Mouse (Mus musculus) heart, embryonic 12.5 days (tissue): ENCODE results near the gene Acp5. TPM values are rescaled to one million over a fixed set of nuclear protein-coding genes. Genes with fewer than 3 reads are reported as not detected.

Experiments used
- ATAC-seq: fragments of 200-750 bp; cut with Nextera tagmentation; 2 replicates; pipeline ENCODE4 v1.8.0; 2017; ENCODE audit warnings: moderate TSS enrichment, moderate library complexity; ENCODE audit not compliant: insufficient number of reproducible peaks, low FRiP score
- H3K27ac ChIP-seq: fragments of 300-500 bp; sonication (generic); 2 replicates; pipeline ENCODE4 v1.5.1; 2016; ENCODE audit warnings: mild to moderate bottlenecking, moderate library complexity; ENCODE audit not compliant: poor library complexity, severe bottlenecking
- H3K27me3 ChIP-seq: fragments of 300-500 bp; sonication (generic); replicated peaks from 2 replicates; pipeline ENCODE4 v1.6.1; 2016; ENCODE audit warnings: mild to moderate bottlenecking, moderate library complexity
- H3K36me3 ChIP-seq: fragments of 300-500 bp; sonication (generic); 2 replicates; pipeline ENCODE4 v1.6.1; 2016; ENCODE audit warnings: mild to moderate bottlenecking, moderate library complexity
- H3K4me1 ChIP-seq: fragments of 300-500 bp; sonication (generic); replicated peaks from 2 replicates; pipeline ENCODE4 v1.6.1; 2016; ENCODE audit warnings: mild to moderate bottlenecking
- H3K4me2 ChIP-seq: fragments of 300-500 bp; sonication (generic); 2 replicates; pipeline ENCODE4 v1.6.1; 2016; ENCODE audit warnings: mild to moderate bottlenecking, moderate library complexity
- H3K4me3 ChIP-seq: fragments of 300-500 bp; sonication (generic); 2 replicates; pipeline ENCODE4 v1.5.1; 2016; ENCODE audit warnings: mild to moderate bottlenecking
- H3K9ac ChIP-seq: fragments of 300-500 bp; sonication (generic); 2 replicates; pipeline ENCODE4 v1.6.1; 2016; ENCODE audit warnings: mild to moderate bottlenecking, moderate library complexity
- H3K9me3 ChIP-seq: fragments of 300-500 bp; sonication (generic); replicated peaks from 2 replicates; pipeline ENCODE4 v1.6.1; 2016; ENCODE audit warnings: mild to moderate bottlenecking, moderate library complexity
- WGBS: fragments of 180-500 bp; shearing (Covaris S2); methylation state at CpG from one replicate; pipeline ENCODE4 v1.1.7; 2016; 5-methylcytosine and 5-hydroxymethylcytosine counted together
- polyA plus RNA-seq: library from polyadenylated mRNA; unstranded; fragments of >200 nt; fragmentation: Nextera tagmentation; extraction: Ambion mirVana; gene quantifications from 2 replicates; pipeline ENCODE4 v1.2.1, GENCODE M21; 2016

Gene Acp5
- polyA plus RNA-seq, 1 experiment from 2014 or later = 31.6 TPM

DNA sequence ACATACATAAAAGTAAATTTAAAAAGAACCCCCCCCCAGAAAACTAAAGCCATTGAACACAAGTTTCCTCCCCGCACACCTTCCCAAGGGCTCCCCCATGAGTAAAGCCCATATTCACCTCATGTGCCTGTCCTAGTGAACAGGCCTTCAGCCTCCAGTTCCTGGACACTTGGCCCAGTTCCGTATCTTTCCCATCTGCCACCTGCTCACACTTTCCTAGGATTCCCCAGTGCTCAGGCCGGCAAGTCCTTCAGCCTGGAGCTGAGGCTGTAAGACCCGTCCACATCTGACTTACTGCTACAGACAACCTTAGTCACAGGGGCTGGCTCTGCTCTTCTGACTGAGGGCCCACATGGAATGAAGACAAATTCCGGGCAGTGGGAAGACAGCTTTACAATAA, 4.2 kb upstream of the Acp5 start:
- Histone ChIP-seq H3K4me1 (peaks cover 8% of the 10 kb centered on the region; the same call in 1 of the 2 replicates), H3K9me3 (no peaks in the 10 kb centered on the region), H3K27ac (no peak overlapping the region), H3K36me3 (no peaks in the 10 kb centered on the region), H3K4me3 (no peak overlapping the region), H3K27me3 (no peaks in the 10 kb centered on the region), H3K9ac (no peak overlapping the region), H3K4me2 (no peak overlapping the region)
- WGBS = 86% methylated on average over 5 of the region's 5 CpGs
- no peak for ATAC-seq

DNA sequence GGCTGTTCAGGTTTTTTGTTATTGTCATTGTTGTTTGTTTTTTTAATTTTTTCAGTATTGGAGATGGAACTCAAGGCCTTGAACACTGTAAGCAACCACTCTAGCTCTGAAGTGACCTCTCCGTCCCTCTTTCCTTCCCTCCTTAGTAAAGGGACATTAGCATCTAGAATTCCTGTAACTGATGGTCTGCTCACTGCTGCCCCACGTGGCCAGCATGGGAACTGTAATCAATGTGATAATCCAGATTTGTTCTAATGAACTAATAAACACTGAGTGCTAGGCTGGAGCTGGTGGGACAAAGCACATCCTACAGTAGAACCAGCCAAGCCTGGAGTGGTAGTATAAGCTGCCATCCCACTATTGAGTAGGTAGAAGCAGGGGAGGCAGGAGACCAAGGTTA, 3.0 kb upstream of the Acp5 start:
- 30% methylated on average over 2 of the region's 2 CpGs for WGBS
- H3K9me3 ChIP-seq = no peaks in the 10 kb centered on the region

DNA sequence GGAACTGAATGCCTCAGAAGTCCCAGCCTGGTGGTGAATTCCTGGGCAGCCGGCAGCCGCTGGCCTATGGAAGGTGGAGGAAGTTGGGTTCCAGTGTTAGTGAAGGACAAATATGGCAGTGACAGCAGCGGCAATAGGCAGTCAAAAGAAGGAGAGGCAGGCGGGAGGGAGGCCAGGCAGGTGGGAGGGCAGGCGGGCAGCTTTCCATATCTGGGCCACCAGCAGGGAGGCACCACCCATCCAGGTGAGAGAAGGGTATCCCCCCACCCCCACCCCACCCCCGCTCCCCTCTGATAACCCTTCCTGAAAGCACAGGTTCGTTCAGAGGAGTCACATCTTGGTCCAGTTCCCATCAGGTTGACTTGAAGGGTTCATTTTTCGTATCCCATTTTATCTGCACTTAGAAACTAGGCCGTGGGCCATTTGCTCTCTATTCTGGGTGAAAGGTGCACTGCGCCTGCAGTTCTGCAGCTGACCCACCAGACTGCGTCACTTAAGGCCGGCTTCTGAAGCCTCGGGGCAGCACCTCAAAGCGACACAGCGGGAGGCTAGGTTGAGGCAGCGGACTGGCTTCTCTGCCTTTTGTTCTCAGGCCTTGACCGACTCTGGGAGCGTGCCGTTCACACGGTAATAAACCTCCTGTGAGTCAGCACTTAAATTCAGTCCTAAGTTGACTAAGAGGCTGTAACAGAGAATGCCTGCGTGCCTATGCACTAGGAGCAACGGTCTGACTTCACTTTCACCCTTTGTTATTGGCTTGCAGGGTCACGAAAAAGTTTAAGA, 1.4 kb upstream of the Acp5 start:
- peak; percentile 59; the same call in 1 of the 2 replicates for ATAC-seq
- 15% methylated on average over 22 of the region's 23 CpGs for WGBS

More for the DNA sequence above, 3.0 kb upstream of the Acp5 start:
- no peaks in the 10 kb centered on the region for H3K36me3 ChIP-seq
- peaks cover 8% of the 10 kb centered on the region; the same call in 1 of the 2 replicates for H3K4me1 ChIP-seq
- no peak overlapping the region for H3K27ac ChIP-seq
- H3K9ac ChIP-seq = no peak overlapping the region
- no peak for ATAC-seq
- H3K4me2 ChIP-seq = no peak overlapping the region
- peaks cover under 1% of the 10 kb centered on the region; the same call in 1 of the 2 replicates for H3K27me3 ChIP-seq
- no peak overlapping the region for H3K4me3 ChIP-seq

DNA sequence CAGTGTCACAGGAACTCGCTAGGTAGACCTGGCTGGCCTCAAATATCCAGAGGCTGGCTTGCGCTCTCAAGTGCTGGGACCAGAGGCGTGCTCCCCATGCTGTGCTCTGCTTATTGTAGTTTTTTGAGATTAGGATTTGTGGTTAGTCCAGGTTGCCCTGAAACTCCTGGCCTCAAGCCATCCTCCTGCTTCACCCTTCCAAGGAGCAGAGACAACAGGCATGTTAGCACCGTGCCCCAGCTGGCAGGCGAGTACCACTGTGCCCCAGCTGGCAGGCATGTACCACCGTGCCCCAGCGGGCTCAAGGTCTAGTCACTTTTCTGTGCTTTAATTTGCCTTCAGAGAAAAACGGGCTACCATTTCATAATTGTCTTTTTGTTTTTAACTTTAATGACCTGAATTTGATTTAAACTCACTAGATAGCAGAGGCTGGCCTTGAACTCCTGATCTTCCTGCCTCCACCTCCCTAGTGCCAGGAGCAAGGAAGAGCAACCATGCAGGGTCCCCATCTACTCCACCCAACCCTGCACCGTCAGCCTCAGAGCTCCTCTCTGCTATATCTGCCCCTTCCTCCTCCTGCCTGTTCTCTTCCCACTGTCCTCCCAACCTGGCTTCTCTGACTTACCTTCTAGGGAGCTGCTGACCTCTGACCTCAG, 395 bp downstream of the Acp5 start:
- Histone ChIP-seq H3K4me3 (peak overlapping the region; percentile 32), H3K9ac (peak overlapping the region; percentile 53; the same call in 1 of the 2 replicates), H3K4me1 (peaks cover 19% of the 10 kb centered on the region), H3K27ac (peak overlapping the region; percentile 47), H3K9me3 (no peaks in the 10 kb centered on the region), H3K36me3 (no peaks in the 10 kb centered on the region), H3K4me2 (no peak overlapping the region), H3K27me3 (peaks cover 7% of the 10 kb centered on the region; the same call in 1 of the 2 replicates)
- ATAC-seq = no peak
- 72% methylated on average over 9 of the region's 9 CpGs for WGBS

More for the DNA sequence above, 1.4 kb upstream of the Acp5 start:
- H3K4me3 ChIP-seq = peak overlapping the region; percentile 11; the same call in 1 of the 2 replicates
- no peaks in the 10 kb centered on the region for H3K9me3 ChIP-seq
- H3K9ac ChIP-seq = peak overlapping the region; percentile 49
- no peaks in the 10 kb centered on the region for H3K36me3 ChIP-seq
- H3K27me3 ChIP-seq = peaks cover 4% of the 10 kb centered on the region; the same call in 1 of the 2 replicates
- peak overlapping the region; percentile 55 for H3K27ac ChIP-seq
- H3K4me2 ChIP-seq = peak overlapping the region; percentile 44
- H3K4me1 ChIP-seq = peaks cover 9% of the 10 kb centered on the region

DNA sequence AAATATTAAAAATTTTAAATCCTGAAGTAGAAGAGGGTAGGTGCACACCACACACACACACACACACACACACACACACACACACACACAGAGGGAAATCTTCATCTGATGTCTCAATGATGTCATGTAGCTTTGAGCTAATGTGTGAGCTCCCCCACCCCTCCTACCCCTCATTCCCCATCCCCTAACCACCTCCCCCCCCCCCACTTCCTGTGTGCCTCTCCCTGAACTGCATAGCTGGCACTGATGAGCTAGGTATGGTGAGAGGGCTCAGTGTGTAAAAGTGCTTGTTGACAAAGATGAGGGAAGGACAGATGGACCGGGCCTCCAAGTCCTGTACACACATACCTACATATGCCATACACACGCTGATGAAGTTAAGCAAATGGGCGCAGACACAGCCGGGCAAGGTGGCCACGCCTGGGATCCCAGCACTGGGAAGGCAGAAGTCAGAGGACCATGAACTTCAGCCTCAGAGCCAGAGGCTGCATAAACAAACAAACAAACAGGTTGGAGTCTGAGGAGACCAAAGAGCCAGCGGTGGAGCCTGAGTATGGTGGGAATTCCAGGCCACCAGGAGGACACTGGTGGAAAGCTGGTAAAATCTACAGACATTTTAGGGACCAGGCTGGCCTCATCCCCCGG, 1.1 kb downstream of the Acp5 start:
- Histone ChIP-seq H3K9me3 (no peaks in the 10 kb centered on the region), H3K4me1 (peaks cover 19% of the 10 kb centered on the region), H3K4me2 (0 out of 2 replicates have a peak overlapping the region, but pooled peaks have one; percentile 39), H3K27me3 (peaks cover 11% of the 10 kb centered on the region; the same call in 1 of the 2 replicates), H3K36me3 (no peaks in the 10 kb centered on the region), H3K4me3 (peak overlapping the region; percentile 32), H3K27ac (peak overlapping the region; percentile 47), H3K9ac (0 out of 2 replicates have a peak overlapping the region, but pooled peaks have one; percentile 53)
- no peak for ATAC-seq
- 77% methylated on average over 7 of the region's 7 CpGs for WGBS

DNA sequence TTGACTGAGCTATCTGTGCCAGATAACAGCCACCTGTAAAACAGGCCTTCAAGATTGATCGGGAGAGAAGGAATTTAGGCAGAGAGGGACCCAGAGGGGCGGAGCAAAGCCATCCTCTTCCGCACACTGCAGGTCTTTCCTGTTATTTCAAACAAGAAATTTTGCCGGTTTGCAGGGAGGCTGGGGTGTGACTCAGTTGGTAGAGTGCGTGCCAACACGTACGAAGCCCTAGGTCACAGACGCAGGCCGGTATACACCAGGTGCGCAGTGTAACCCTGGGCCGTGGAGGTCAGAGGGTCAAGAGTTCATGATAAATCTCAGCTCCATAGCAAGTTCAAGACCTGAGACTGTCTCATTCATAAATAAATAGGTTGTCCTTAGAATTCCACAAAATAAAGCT, 3.3 kb downstream of the Acp5 start:
- no peak for ATAC-seq
- 36% methylated on average over 11 of the region's 11 CpGs for WGBS
- Histone ChIP-seq H3K9ac (peak overlapping the region; percentile 71; the same call in 1 of the 2 replicates), H3K27ac (0 out of 2 replicates have a peak overlapping the region, but pooled peaks have one; percentile 7), H3K36me3 (no peaks in the 10 kb centered on the region), H3K27me3 (peaks cover 11% of the 10 kb centered on the region), H3K4me1 (peaks cover 18% of the 10 kb centered on the region), H3K4me3 (peak overlapping the region; percentile 48), H3K4me2 (peak overlapping the region; percentile 86), H3K9me3 (no peaks in the 10 kb centered on the region)

DNA sequence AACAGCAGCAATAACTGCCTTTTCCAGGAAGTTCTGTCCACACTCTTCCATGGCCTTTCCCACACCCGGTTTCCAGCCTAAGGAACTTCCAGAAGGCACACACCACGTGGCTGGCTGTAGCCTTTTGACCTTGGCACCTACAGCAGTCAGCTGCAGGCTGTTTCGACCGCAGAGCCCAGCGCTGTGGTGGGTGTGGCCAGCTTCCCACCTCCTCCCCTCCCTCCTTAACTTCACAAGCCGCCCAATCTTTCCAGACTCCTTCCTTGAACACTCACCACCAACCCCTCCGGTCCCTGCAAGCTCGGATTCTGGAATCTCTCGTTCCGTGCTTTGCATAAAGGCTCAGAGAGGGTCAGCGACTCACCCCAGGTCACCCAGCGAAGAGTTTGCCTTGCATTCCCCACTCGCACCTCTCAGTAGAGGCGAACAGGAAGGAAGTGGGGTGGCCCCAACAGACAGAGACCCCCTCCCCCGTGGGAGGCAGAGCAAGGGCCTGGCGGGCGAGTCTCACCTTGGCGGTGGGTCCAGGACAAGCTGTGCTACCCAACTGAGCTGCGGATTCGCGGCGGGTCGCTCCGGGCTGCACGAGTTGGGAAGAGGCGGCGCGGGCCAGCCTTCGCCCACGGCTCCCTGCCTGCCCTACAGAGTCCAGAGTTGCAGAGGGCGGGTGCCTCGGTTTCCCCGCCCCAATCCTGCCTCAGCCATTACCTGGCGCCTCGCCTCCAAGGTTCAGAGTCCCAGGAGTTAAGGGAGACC, 4.1 kb downstream of the Acp5 start:
- peaks cover 12% of the 10 kb centered on the region for H3K4me1 ChIP-seq
- no peaks in the 10 kb centered on the region for H3K9me3 ChIP-seq
- peaks cover 11% of the 10 kb centered on the region for H3K27me3 ChIP-seq
- peak overlapping the region; percentile 71 for H3K9ac ChIP-seq
- H3K27ac ChIP-seq = peak overlapping the region; percentile 7; the same call in 1 of the 2 replicates
- ATAC-seq = peak; percentile 76
- peak overlapping the region; percentile 48 for H3K4me3 ChIP-seq
- no peaks in the 10 kb centered on the region for H3K36me3 ChIP-seq
- under 1% methylated on average over 35 of the region's 35 CpGs for WGBS
- peak overlapping the region; percentile 86 for H3K4me2 ChIP-seq

DNA sequence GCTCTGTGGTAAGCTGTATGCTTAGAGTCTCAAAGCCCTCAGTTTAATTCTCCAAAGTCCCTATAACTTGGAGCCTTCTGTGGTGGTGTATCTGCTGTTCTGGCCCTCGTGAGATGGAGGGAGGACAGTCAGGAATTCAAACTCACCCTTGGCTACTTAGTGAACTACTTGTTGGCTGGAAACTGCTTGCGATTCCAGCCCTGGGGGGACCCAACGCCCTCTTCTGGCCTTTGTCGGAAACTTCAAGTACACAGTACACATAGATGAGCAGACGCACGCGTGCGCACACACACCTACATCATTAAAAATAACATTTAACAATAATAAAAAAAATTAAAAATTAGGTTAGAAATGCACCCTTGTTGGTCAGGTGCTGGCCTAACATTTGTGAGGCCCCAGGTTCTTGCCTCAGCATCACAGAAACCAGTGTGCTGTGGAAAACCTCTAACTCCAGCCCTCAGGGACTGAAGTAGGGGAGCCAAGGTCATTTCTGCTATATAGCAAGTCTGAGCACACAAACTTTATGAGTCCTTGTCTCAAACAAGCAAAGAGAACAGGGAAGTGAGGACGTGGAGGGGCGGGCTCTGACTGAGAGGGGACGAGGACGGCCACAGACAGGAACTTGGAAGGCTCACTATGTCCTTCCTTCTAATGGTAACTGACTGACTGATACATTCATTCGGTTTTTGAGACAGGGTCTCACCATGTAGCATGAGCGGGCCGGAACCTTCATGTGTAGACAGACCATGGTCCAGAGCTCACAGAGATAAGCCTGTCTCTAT, 10.1 kb downstream of the Acp5 start:
- no peak overlapping the region for H3K4me2 ChIP-seq
- no peak overlapping the region for H3K27ac ChIP-seq
- H3K4me1 ChIP-seq = no peaks in the 10 kb centered on the region
- ATAC-seq = no peak
- no peak overlapping the region for H3K4me3 ChIP-seq
- no peaks in the 10 kb centered on the region for H3K36me3 ChIP-seq
- no peaks in the 10 kb centered on the region for H3K9me3 ChIP-seq
- no peak overlapping the region for H3K9ac ChIP-seq
- 83% methylated on average over 15 of the region's 15 CpGs for WGBS
- H3K27me3 ChIP-seq = peaks cover 4% of the 10 kb centered on the region; the same call in 1 of the 2 replicates

DNA sequence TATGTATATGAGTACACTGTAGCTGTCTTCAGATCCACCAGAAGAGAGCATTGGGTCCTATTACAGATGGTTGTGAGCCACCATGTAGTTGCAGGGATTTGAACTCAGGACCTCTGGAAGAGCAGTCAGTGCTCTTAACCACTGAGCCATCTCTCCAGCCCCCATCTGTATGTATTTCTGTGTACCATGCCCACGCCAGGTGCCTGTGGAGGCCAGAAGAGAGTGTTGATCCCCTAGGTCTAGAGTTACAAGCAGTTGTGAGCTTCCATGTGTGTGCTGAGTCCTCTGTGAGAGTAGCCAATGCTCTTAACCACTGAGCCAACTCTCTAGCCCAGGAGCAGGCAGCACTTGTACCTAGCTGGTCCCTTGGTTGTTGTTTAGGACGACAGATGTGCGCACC, 11.3 kb downstream of the Acp5 start:
- Histone ChIP-seq H3K27ac (no peak overlapping the region), H3K9me3 (no peaks in the 10 kb centered on the region), H3K27me3 (no peaks in the 10 kb centered on the region; the same call in 1 of the 2 replicates), H3K4me3 (no peak overlapping the region), H3K9ac (no peak overlapping the region), H3K36me3 (no peaks in the 10 kb centered on the region), H3K4me1 (no peaks in the 10 kb centered on the region), H3K4me2 (no peak overlapping the region)
- WGBS = 76% methylated on average over 3 of the region's 3 CpGs
- no peak for ATAC-seq

DNA sequence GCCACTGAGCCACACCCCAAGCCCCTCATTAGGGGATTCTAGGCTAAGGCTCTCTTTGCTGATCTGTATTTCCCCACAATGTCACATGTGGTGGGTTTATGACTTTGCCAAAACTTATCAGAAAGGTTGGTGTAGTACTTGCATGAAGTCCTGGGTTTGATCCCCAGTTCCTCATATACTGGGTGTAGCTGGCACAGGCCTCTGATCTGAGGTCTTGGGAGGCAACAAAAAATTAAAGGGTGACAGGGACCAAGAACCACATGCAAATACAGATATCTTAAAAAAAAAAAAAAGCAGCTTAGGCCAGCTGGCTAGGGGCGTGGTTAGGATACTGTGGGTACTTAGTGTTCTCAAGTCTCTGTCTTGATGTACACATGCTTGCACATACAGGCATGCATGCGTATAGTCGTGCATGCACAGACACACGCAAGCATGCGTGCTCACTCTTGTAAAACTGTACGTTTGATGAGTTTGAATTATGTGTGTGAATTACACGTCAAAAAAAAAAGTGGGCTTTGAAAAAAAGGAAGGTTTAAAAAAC, 12.4 kb downstream of the Acp5 start:
- no peak for ATAC-seq
- Histone ChIP-seq H3K4me1 (no peaks in the 10 kb centered on the region), H3K4me2 (no peak overlapping the region), H3K4me3 (no peak overlapping the region), H3K9ac (no peak overlapping the region), H3K36me3 (no peaks in the 10 kb centered on the region), H3K27me3 (no peaks in the 10 kb centered on the region), H3K27ac (no peak overlapping the region), H3K9me3 (no peaks in the 10 kb centered on the region)
- WGBS = 79% methylated on average over 7 of the region's 7 CpGs
